Mouse (Mus musculus): ENCODE data around the gene Slc43a1. TPM values are rescaled to one million over a fixed set of nuclear protein-coding genes. Genes with fewer than 3 reads are reported as not detected.
A peak's percentile ranks its signal among the peaks of the same experiment; 100 is the strongest.

The Slc43a1 gene
- polyA plus RNA-seq, 1 experiment from 2014 or later, result 14.4 TPM

DNA sequence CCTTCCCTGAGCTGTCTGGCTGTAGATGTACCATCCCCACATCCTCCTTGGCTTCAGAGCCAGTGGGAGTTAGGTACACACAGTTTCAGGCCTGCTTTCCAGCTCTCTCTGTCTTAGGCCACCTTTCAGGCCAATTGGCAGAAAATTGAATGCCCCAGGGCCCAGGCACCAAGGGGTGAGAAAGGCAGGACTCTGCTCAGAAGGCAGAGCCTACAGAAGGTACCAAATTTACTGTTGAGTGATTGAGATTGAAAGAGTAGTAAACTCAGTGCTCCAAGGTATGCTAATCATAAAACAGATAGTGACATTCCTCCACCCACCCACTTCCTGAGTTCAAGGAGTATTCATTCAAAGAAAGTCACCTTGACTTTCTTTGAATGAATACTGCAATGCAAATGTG lies 29.3 kb upstream of the Slc43a1 start:
- 0 out of 2 replicates have a peak, but pooled peaks cover 10% of the 10 kb centered on the region for H3K4me1 ChIP-seq
- H3K27ac ChIP-seq, result no peak overlapping the region
- no peak for ATAC-seq (ENCODE audit: low FRiP score)
- H3K27me3 ChIP-seq, result no peaks in the 10 kb centered on the region
- no peaks in the 10 kb centered on the region for H3K36me3 ChIP-seq (replicated peaks)
- H3K4me3 ChIP-seq (replicated peaks), result no peak overlapping the region
- no peak overlapping the region for H3K9ac ChIP-seq
- no peak overlapping the region for H3K4me2 ChIP-seq
- H3K9me3 ChIP-seq, result no peaks in the 10 kb centered on the region

DNA sequence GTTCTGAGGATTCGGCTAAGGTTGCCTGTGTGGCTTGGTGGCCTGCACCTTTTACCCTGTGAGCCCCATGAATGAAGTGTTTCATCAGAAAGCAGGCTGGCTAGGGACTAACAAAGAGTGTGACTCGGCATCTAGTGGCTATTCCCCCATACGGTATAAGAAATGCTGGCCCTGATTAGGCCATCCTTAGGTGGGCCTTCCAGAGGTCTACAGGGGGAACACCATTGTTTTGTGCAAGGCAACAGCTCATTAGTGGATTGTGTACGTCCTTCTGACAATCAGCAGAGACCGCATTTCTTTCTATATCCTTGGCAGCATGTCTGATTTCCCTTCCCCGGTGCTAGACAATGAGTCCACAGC lies 28.1 kb upstream of the Slc43a1 start:
- Histone ChIP-seq H3K4me3 (replicated peaks) (no peak overlapping the region), H3K9me3 (no peaks in the 10 kb centered on the region), H3K27ac (0 out of 2 replicates have a peak overlapping the region, but pooled peaks have one; percentile 9), H3K27me3 (no peaks in the 10 kb centered on the region), H3K4me2 (peak overlapping the region; percentile 41; the same call in 1 of the 2 replicates), H3K36me3 (replicated peaks) (no peaks in the 10 kb centered on the region), H3K9ac (no peak overlapping the region), H3K4me1 (0 out of 2 replicates have a peak, but pooled peaks cover 10% of the 10 kb centered on the region)
- WGBS, result 63% methylated on average over 6 of the region's 6 CpGs
- peak; percentile 30; the same call in 1 of the 2 replicates for ATAC-seq (ENCODE audit: low FRiP score)

DNA sequence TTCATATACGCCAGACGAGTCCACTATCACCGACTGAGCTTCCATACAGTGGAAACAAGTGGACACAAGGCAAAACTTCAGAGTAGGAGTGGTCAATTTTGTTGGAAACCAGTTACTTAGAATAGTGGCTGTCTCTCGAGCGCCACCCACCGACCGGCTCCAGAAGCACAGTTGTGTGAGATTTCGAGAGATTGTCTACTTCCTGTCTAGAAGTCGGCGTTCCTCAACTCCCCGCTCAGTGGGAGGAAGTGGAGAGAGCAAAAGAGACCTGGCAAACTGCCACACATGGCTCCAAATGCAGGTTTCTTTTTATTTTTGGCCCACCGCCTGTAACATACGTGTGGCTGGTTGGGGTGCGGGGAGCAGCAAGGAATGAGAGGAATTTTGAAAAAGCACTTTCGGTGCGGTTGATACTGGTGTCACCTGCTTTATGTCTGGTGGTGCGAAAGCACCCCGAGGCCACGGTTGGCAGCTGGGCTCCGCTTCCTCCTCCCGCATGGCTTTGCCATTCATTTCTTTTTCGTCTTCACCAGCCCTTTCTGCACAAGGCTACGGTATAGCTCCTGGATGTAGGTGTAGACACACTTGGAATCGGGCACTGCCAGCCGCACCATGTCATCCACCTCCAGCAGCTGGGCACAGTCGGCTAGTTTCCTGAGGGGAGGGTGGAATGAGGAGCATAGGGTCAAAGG lies 27.6 kb upstream of the Slc43a1 start:
- H3K4me2 ChIP-seq, result peak overlapping the region; percentile 41
- peak overlapping the region; percentile 10; the same call in 1 of the 2 replicates for H3K4me3 ChIP-seq (replicated peaks)
- H3K9ac ChIP-seq, result no peak overlapping the region
- H3K27me3 ChIP-seq, result no peaks in the 10 kb centered on the region
- H3K27ac ChIP-seq, result 0 out of 2 replicates have a peak overlapping the region, but pooled peaks have one; percentile 9
- 44% methylated on average over 26 of the region's 26 CpGs for WGBS
- H3K9me3 ChIP-seq, result no peaks in the 10 kb centered on the region
- no peaks in the 10 kb centered on the region for H3K36me3 ChIP-seq (replicated peaks)
- peak; percentile 75 for ATAC-seq (ENCODE audit: low FRiP score)
- 0 out of 2 replicates have a peak, but pooled peaks cover 10% of the 10 kb centered on the region for H3K4me1 ChIP-seq

DNA sequence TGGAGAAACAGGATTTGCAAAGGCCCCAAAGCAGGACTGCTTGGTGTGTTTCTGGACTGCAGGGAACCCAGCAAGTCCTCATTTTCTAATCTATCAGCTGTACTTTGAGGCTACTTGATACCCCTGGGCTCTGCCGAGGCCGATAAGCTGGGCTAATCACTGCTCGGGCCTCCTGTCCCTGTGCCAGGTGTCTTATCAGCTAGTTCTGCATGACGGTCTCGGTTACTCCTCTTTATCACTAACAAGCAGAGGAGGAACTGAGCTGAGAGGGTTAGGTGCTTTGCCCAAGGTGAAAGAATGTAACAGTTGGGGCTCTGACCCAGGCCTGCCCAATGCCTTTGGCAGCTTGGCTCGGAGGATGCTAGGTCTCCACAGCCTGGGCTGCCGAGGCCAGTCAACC lies 26.8 kb upstream of the Slc43a1 start:
- H3K4me2 ChIP-seq, result no peak overlapping the region
- WGBS, result 86% methylated on average over 7 of the region's 7 CpGs
- H3K27ac ChIP-seq, result no peak overlapping the region

DNA sequence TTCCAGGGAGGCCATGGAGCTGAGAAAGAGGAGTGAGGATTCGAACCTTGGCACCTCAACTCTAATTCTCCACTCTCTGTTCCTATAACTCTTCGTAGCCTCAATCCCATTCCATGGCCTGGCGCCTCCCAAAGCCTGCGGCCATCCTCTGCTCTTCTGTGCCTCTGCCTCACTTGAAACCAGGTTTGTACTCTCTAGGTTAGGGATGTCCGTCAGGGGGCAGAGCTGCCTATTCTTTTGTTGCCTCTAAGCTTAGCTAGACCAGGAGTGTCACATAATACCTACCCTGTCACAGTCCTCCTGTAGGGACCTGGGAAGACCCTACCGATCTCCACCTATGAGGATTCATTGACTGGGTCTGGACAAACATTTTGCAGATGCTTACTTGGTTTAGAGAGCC lies 26.0 kb upstream of the Slc43a1 start:
- Histone ChIP-seq H3K27me3 (no peaks in the 10 kb centered on the region), H3K9ac (no peak overlapping the region), H3K27ac (no peak overlapping the region), H3K4me2 (no peak overlapping the region), H3K4me3 (replicated peaks) (no peak overlapping the region), H3K9me3 (no peaks in the 10 kb centered on the region), H3K36me3 (replicated peaks) (no peaks in the 10 kb centered on the region), H3K4me1 (0 out of 2 replicates have a peak, but pooled peaks cover 10% of the 10 kb centered on the region)
- no peak for ATAC-seq (ENCODE audit: low FRiP score)
- WGBS, result 84% methylated on average over 6 of the region's 6 CpGs

More for the DNA sequence above, 26.8 kb upstream of the Slc43a1 start:
- Histone ChIP-seq H3K4me1 (0 out of 2 replicates have a peak, but pooled peaks cover 10% of the 10 kb centered on the region), H3K9me3 (no peaks in the 10 kb centered on the region), H3K4me3 (replicated peaks) (no peak overlapping the region), H3K36me3 (replicated peaks) (no peaks in the 10 kb centered on the region), H3K27me3 (no peaks in the 10 kb centered on the region), H3K9ac (no peak overlapping the region)
- ATAC-seq (ENCODE audit: low FRiP score), result no peak

DNA sequence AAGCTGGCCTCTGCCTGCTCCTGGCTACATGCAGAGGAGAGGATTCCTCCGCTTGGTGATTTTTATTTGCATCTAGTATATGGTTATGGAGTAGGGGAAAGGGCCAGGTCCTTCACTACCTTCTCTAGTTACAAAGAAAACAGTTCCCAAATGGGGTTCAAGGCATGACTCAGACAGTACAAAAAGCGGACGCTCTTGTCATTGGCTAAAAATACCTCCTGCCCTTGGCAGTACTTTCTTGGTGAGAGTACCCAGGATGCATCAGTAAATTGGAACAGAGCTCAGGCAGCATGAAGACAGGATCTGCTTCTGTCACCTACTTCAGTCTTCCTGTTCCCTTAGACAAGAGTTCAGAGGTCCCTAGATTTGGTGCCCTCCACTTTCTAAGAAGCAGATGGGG lies 18.8 kb upstream of the Slc43a1 start:
- no peak overlapping the region for H3K4me2 ChIP-seq
- no peaks in the 10 kb centered on the region for H3K9me3 ChIP-seq
- 70% methylated on average over 3 of the region's 3 CpGs for WGBS
- H3K4me1 ChIP-seq, result no peaks in the 10 kb centered on the region
- H3K27ac ChIP-seq, result no peak overlapping the region
- peaks cover 11% of the 10 kb centered on the region; the same call in 1 of the 2 replicates for H3K27me3 ChIP-seq
- no peaks in the 10 kb centered on the region for H3K36me3 ChIP-seq (replicated peaks)
- no peak for ATAC-seq (ENCODE audit: low FRiP score)
- no peak overlapping the region for H3K4me3 ChIP-seq (replicated peaks)
- H3K9ac ChIP-seq, result no peak overlapping the region

DNA sequence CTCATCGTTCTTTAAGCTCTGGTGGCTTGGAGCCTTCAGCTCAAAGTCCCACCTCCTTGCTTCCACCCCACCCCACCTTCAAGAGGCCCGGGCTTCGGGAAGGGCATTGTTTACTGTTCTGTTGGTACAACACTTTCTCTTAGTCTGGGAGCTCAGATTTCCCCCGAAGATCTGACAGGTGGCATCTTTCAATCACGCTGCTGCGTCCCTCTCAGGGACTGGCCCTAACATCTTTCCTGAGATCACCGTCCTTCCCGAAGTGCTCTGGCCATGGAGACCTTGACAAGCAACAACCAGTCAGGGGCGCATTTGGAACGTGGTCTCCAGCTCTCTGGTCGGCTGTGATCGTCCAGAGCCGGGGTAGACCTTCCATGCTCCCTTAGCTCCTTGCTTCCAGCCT lies 16.1 kb upstream of the Slc43a1 start, which contains the start of gene Smtnl1:
Gene Smtnl1, minus strand, starts transcription at position 101 of the 400 bp plus-strand sequence.
- H3K9me3 ChIP-seq, result no peaks in the 10 kb centered on the region
- H3K27ac ChIP-seq, result no peak within 1 kb of the TSS
- no peaks in the 10 kb centered on the region for H3K36me3 ChIP-seq (replicated peaks)
- no peak within 1 kb of the TSS for H3K4me2 ChIP-seq
- peaks cover 12% of the 10 kb centered on the region; the same call in 1 of the 2 replicates for H3K27me3 ChIP-seq
- peaks cover 5% of the 10 kb centered on the region for H3K4me1 ChIP-seq
- WGBS, result 69% methylated on average over 13 of the region's 13 CpGs
- H3K4me3 ChIP-seq (replicated peaks), result no peak within 1 kb of the TSS
- no peak within 1 kb of the TSS for H3K9ac ChIP-seq
- no peak for ATAC-seq (ENCODE audit: low FRiP score)

DNA sequence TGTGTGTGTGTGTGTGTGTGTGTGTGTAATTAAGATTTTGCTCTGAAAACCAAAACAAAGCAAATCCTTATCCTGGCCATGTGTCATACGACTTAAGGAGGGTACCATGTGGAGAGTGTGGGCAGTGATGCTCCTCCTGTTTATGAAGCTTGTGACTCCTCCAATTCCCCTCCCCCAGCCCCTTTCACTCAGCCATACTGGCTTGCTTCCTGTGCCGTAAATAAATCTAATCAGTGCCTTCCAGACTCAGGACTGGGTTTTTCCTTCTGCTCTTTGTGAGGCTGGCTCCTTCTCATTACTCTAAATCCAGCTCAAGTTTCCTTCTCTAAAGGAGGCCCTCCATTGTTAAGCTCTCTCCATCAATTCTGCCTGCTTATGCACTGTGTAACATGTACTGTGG lies 15.4 kb upstream of the Slc43a1 start:
- no peak for ATAC-seq (ENCODE audit: low FRiP score)
- Histone ChIP-seq H3K9ac (no peak overlapping the region), H3K27ac (no peak overlapping the region), H3K27me3 (peaks cover 12% of the 10 kb centered on the region; the same call in 1 of the 2 replicates), H3K4me1 (peaks cover 12% of the 10 kb centered on the region), H3K4me2 (no peak overlapping the region), H3K4me3 (replicated peaks) (no peak overlapping the region), H3K36me3 (replicated peaks) (no peaks in the 10 kb centered on the region), H3K9me3 (no peaks in the 10 kb centered on the region)
- WGBS, result 46% methylated on average over 2 of the region's 2 CpGs

DNA sequence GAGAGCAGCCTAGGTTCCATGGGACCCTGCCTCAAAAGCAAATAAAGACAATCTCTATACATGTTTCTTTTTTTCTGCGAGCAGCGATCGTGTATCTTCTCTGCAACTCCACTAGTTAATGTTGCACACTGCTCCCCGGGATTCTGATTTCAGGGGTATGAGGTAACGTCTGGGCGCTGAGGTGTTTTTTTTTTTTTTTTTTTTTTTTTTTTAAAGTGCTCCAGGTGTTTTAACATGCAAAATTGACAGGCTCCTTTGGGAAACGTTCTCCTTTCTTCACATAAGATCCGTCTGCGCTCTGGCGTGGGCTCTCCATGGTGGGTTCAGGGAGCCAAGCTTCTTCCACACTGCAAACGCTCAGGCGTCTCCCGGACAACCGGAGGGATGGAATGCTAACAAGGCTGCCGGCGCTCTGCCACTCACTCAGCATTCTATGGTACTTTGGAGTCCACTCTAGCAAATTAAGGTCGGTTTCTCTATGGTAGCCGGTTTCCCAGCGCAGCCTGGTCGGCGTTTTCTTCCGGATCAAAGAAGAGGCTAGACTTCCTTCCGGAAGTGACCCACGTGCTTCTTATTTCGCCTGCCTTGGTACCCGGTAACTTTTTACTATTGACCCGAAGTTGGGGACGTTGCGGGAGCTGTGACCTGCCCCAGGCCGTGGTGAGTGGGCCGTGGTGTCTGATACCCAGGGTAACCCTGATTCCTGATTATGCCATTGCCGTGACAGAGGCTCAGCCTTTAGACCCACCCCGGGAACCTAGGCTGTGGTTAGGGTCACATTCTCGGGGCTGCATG lies 12.0 kb upstream of the Slc43a1 start, which contains the start of gene Timm10:
Gene Timm10, plus strand, starts transcription at position 510 of the 795 bp plus-strand sequence.
- peak within 1 kb of the TSS; percentile 31; the same call in 1 of the 2 replicates for H3K27ac ChIP-seq
- under 1% methylated on average over 34 of the region's 34 CpGs for WGBS
- ATAC-seq (ENCODE audit: low FRiP score), result peak; percentile 94

DNA sequence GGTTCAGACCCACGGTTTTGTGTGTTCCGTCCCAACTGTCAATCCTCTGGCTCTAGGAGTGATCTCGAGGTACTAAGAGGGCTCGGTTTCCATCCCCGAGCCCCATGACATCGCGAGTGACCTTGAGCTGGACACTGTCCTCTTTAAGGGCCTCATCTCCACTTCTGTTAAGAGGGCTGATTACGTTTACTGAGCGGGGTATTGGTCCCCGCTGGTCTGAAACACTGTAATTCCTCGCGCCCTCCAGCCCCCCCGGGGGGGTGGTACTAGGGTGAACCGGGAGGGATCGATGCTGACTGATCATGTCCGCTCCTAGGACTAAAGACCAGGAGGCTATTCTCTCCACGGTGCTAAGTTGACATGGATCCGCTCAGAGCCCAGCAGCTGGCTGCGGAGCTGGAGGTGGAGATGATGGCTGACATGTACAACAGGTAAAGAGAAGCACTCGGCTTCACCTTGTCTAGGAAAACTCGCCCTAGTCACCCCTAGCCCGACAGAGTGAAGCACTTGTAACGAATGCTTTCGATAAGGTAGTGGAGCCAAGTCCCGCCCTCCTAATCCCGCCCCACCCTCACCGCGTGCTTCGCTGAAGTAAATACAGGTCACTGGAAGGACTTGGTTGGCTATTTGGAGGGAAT lies 11.2 kb upstream of the Slc43a1 start:
- 0 out of 2 replicates have a peak, but pooled peaks cover 3% of the 10 kb centered on the region for H3K27me3 ChIP-seq
- peak overlapping the region; percentile 98 for H3K4me2 ChIP-seq
- H3K9ac ChIP-seq, result peak overlapping the region; percentile 61
- no peaks in the 10 kb centered on the region for H3K9me3 ChIP-seq
- H3K36me3 ChIP-seq (replicated peaks), result peaks cover 13% of the 10 kb centered on the region
- H3K4me1 ChIP-seq, result peaks cover 16% of the 10 kb centered on the region
- WGBS, result under 1% methylated on average over 29 of the region's 29 CpGs
- no peak overlapping the region for H3K27ac ChIP-seq
- ATAC-seq (ENCODE audit: low FRiP score), result peak; percentile 39
- H3K4me3 ChIP-seq (replicated peaks), result peak overlapping the region; percentile 86

More for the DNA sequence above, 12.0 kb upstream of the Slc43a1 start, which contains the start of gene Timm10:
- Histone ChIP-seq H3K4me3 (replicated peaks) (peak within 1 kb of the TSS; percentile 86), H3K27me3 (0 out of 2 replicates have a peak, but pooled peaks cover 3% of the 10 kb centered on the region), H3K4me1 (peaks cover 16% of the 10 kb centered on the region), H3K4me2 (peak within 1 kb of the TSS; percentile 98), H3K9me3 (no peaks in the 10 kb centered on the region), H3K9ac (peak within 1 kb of the TSS; percentile 61), H3K36me3 (replicated peaks) (peaks cover 13% of the 10 kb centered on the region)

DNA sequence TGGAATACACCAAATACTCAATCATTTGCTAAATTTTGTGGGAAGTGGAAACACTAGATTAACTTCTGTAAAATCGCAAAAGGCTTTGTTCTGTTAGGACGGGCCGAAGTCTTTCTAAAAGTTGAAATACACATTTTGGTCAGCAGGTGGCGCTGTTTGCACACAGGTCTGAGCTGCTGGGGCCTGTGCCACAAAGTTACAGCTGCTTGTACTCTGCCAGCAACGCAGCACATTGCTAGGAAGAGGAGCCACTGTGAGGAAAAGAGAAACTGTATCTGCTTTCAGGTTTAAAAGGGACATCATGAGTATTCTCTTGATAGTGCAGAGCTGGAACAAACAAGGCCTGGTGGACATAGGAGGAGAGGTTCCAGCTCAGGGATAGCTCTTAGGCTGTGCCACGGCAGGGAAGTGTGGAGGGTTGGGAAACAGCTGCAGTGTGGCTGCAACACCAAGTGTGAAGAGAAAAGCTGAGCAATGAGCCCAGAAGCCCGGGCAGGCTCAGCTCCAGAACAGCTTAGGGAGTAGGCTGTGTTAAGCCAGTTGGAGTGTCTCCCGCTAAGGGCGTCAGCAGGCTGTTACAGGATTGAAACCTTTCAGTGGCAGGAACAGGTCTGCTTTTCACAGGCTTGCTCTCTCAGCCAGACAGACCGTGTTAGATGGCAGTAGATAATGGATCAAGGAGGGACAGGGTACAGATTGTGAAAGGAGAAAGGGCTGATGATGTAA lies 6.8 kb upstream of the Slc43a1 start:
- 33% methylated on average over 10 of the region's 10 CpGs for WGBS
- H3K27me3 ChIP-seq, result peaks cover 4% of the 10 kb centered on the region; the same call in 1 of the 2 replicates
- H3K9ac ChIP-seq, result no peak overlapping the region
- H3K4me2 ChIP-seq, result no peak overlapping the region
- peaks cover 13% of the 10 kb centered on the region for H3K36me3 ChIP-seq (replicated peaks)
- H3K4me1 ChIP-seq, result peaks cover 14% of the 10 kb centered on the region
- ATAC-seq (ENCODE audit: low FRiP score), result peak; percentile 57
- H3K27ac ChIP-seq, result peak overlapping the region; percentile 57
- H3K9me3 ChIP-seq, result no peaks in the 10 kb centered on the region
- H3K4me3 ChIP-seq (replicated peaks), result no peak overlapping the region

All from forebrain, embryonic 12.5 days (tissue).